Mouse (Mus musculus) spleen, postnatal 10 days (tissue): ENCODE measurements at regions not wholly inside any gene's neighbourhood (a gene's known extent, or its start where the extent isn't known, plus 50 kb on each side); places are given as distances from the start of the nearest gene placed in this dataset.

Source experiments
- DNase-seq, 2 experiments: peaks; one replicate each; pipeline ENCODE4 v3.0.0; 2021 to 2022; ENCODE audit warnings: low spot score in 2 of 2

- DNase-seq: no peak
These were observed 237.4 kb upstream of the Fbxl7 start for GRCm38 (mm10) chr15:27132761-27133160.

GRCm38 (mm10) chr15:27137580-27137979 lies 242.2 kb upstream of the Fbxl7 start:
- no peak for DNase-seq

GRCm38 (mm10) chr15:27145860-27146259 lies 250.5 kb upstream of the Fbxl7 start:
- no peak for DNase-seq

- no peak for DNase-seq
These were observed 265.6 kb upstream of the Fbxl7 start for GRCm38 (mm10) chr15:27160986-27161385.

DNA sequence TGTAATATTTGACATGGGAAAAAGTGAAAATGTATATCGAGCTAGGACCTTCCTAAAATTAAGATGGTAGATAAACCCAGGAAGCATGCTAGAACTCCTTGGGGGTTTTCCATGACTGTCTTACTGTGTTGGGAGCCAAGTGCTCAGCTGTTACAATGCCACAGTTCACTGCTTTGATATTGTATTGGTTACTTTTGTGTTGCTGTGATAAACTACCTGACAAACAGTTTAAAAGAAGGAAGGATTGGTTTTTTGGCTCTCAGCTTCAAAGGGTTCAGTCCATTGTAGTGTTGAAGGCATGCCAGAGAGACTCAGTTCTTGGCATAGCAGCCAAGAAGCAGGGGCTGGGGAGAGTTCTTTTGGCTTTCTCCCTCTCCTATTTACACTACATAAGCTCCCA lies 272.1 kb upstream of the Fbxl7 start:
- no peak for DNase-seq

GRCm38 (mm10) chr15:27169846-27170245 lies 274.5 kb upstream of the Fbxl7 start:
- DNase-seq: no peak

- no peak for DNase-seq
These were observed 278.1 kb upstream of the Fbxl7 start for GRCm38 (mm10) chr15:27173506-27173905.

DNA sequence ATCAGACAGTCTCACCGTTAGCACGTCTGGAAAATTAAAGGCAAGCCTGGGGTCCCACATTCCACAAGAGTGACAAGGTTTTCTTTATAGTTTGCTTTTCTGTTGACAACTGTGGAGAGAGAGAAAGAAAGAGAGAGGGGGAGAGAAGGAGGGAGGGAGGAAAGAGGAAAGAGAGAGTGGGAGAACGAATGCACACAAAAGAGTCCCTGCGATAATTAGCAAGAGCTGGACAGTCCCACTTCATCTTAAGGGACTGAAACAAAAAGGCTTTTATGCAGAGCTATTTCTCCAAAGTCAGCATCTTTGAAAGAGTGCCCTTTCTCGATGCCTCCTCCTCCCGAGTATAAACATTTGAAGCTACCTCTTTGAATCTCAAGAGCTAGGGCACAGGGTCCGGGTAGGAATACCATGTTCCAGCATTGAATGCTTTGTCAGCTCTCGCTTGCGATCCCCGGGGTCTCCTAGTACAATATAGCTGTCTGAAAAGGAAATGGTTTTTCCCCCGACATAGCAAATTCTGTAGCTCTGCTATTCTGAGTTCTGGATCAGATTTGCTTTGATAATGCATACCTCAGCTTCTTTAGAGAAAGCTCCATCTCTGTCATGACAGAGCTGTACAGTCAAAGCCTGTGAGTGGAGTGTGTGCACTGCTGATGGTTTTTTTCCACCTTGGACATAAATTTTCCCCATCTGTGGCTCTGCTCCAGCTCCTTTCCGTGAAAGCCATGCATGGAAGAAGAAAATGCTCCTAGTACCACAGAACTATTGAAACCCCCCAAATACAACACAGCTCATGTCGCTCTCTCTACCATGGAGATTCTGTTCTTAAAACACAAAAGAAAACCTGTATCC lies 282.9 kb upstream of the Fbxl7 start:
- no peak for DNase-seq

DNA sequence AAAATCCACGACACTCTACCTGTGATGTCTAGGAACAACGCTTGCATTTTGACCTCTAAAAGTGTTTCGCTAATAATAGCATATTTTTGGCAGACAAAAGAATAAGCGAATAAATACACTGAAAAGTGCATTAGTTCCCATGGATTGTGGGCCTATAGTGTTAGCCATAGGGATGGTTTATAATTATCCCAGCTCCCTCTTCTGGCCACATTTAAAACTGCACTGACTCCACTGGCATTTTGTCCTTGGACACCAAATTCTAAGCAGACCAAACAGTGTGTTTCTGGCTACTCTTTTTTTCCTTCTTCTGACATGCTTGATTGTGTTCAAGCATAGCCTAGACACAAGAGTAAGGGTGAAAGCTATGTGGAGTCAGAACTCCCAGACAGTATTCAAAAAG lies 276.8 kb upstream of the Ank start:
- peak in 1 of 2 experiments; percentile 13 for DNase-seq

DNA sequence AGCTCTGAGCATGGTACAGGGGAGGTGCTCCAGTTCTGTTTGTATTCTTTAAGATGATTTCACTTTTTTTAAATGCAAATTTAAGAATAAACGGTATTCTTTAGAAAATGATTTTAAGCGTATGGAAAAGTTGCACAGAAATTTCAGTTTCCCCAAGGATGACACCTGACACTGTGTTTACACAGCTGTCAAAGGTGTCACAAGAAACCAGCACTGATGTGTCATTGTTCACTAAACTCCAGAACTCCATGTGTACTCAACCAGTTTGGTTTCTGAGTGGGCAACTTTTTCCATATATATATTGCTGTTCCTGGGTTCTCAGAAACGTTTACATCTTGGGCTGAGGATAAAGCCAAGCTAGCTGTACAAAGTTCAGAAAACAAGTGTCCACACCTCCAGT lies 265.0 kb upstream of the Ank start:
- no peak for DNase-seq

DNA sequence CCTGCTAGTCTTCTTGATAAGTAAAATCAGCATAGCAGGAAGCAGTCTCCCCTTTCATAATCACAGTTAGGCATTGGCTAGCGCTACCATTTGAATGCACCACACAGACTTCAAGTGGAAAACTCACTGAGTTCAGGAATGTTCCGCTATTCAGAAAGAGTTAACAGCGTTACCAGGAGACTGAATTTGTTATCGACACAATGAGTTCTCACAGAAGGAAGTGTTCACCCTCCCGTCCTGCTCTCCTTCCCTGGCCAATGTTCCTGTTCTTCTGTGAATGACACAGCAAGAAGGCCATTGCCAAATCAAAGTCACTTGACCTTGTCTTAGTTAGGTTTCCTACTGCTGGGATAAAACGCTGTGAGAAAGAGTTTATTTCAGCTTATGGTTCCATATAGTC lies 261.6 kb upstream of the Ank start:
- DNase-seq: no peak

GRCm38 (mm10) chr15:27207446-27207845 lies 259.0 kb upstream of the Ank start:
- DNase-seq: no peak

- DNase-seq: no peak
These were observed 250.1 kb upstream of the Ank start for GRCm38 (mm10) chr15:27216387-27216786.

- DNase-seq: no peak
These were observed 247.2 kb upstream of the Ank start for GRCm38 (mm10) chr15:27219126-27219738.

GRCm38 (mm10) chr15:27223610-27224511 lies 242.6 kb upstream of the Ank start:
- no peak for DNase-seq

GRCm38 (mm10) chr15:27224512-27224850 lies 242.0 kb upstream of the Ank start:
- no peak for DNase-seq

- no peak for DNase-seq
These were observed 233.7 kb upstream of the Ank start for GRCm38 (mm10) chr15:27232804-27233203.

GRCm38 (mm10) chr15:27234770-27235169 lies 231.7 kb upstream of the Ank start:
- peak in 1 of 2 experiments; percentile 32 for DNase-seq

DNA sequence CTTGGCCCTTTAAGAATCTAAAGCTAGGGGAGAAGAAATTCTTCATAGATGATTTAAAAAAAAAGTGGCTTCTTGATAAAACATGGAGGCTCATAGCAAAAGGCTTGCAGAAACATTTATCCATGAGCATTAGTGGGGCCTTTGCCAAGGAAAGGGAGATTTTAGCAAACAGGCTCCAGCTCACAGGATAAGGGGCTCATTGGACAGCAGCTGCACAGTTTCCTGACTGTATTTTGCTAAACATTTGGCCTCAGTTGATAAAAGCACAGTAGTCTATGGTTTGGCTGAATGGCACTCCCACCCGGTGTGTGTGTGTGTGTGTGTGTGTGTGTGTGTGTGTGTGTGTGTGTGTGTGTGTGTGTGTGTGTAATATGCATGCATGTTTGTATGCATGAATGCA lies 228.2 kb upstream of the Ank start:
- no peak for DNase-seq

- no peak for DNase-seq
These were observed 220.2 kb upstream of the Ank start for GRCm38 (mm10) chr15:27246302-27246701.

GRCm38 (mm10) chr15:27258984-27259853 lies 207.3 kb upstream of the Ank start:
- DNase-seq: no peak

GRCm38 (mm10) chr15:27259854-27260191 lies 206.7 kb upstream of the Ank start:
- no peak for DNase-seq
